8 mouse cellular contexts compared by ENCODE assay signal in the genomic region with DNA sequence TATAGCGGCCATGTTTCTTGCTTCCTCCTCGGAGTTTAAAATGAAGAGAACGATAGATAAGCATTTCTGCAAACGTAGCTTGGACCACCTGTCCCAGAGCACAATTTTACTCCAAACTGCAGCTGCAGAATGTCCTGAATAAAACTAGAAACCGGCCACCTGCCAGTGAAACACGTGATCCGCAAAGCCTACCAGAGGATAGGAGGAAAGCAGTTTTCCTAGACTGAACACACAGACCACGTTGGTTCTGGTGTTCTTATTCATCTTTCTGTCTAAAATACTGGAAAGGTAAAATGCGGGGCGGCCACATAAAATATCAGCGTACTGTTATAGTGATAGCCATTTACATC.
DNase-seq lines count a peak whose midpoint lies in the region; ATAC-seq and TF ChIP-seq lines count a peak whose summit lies in the region.

No protein-coding gene starts in this region.

- ATAC-seq in hindbrain, embryonic 11.5 days (ENCODE audit: low FRiP score): no peak
- ATAC-seq in forebrain, embryonic 13.5 days: no peak
- no peak for ATAC-seq in limb, embryonic 15.5 days (ENCODE audit: insufficient number of reproducible peaks, low FRiP score, low TSS enrichment, low read depth)
- no peak for ATAC-seq in megakaryocyte progenitor cell, adult 5-6 weeks (replicated peaks; ENCODE audit: poor library complexity)
- no peak for ATAC-seq in granulocyte monocyte progenitor cell, adult 5-6 weeks (replicated peaks; ENCODE audit: poor library complexity, severe bottlenecking)

- no peaks in the 10 kb centered on the region for H3K36me3 ChIP-seq in hindbrain, embryonic 11.5 days (ENCODE audit: control insufficient read depth, insufficient read depth, low read length)
- H3K36me3 ChIP-seq in hindbrain, embryonic 10.5 days: no peaks in the 10 kb centered on the region
- no peaks in the 10 kb centered on the region for H3K36me3 ChIP-seq in ES-Bruce4 (ENCODE audit: control insufficient read depth, insufficient read depth, low read length, poor library complexity, severe bottlenecking)
- H3K36me3 ChIP-seq in forebrain, embryonic 13.5 days (ENCODE audit: poor library complexity, severe bottlenecking): no peaks in the 10 kb centered on the region
- no peaks in the 10 kb centered on the region for H3K36me3 ChIP-seq in limb, embryonic 15.5 days

- no peak for DNase-seq in hindbrain, embryonic 11.5 days (ENCODE audit: low spot score)
- DNase-seq in hindbrain, embryonic 10.5 days (ENCODE audit: low spot score): no peak
- no peak for DNase-seq in left cerebral cortex, adult 9 months (ENCODE audit: low spot score in 2 of 2)

- H3K27ac ChIP-seq in hindbrain, embryonic 11.5 days (ENCODE audit: low read depth, low read length): no peak overlapping the region
- no peak overlapping the region; the same call in 1 of the 2 replicates for H3K27ac ChIP-seq in hindbrain, embryonic 10.5 days
- H3K27ac ChIP-seq in ES-Bruce4 (ENCODE audit: insufficient read depth, low read length): no peak overlapping the region
- H3K27ac ChIP-seq in forebrain, embryonic 13.5 days: no peak overlapping the region
- peak overlapping the region; percentile 84 for H3K27ac ChIP-seq in limb, embryonic 15.5 days

- TF ChIP-seq CTCF in ES-Bruce4 (IDR thresholded peaks at IDR 0.05; ENCODE audit: low read depth, low read length): no peak

- WGBS in hindbrain, embryonic 11.5 days: 83% methylated on average over 11 of the region's 11 CpGs
- 83% methylated on average over 11 of the region's 11 CpGs for WGBS in hindbrain, embryonic 10.5 days
- 85% methylated on average over 11 of the region's 11 CpGs for WGBS in forebrain, embryonic 13.5 days
- WGBS in limb, embryonic 15.5 days: 61% methylated on average over 11 of the region's 11 CpGs

- TF ChIP-seq POLR2A in ES-Bruce4 (IDR thresholded peaks at IDR 0.05; ENCODE audit: insufficient read depth, low read length): no peak

- H3K27me3 ChIP-seq in hindbrain, embryonic 11.5 days (ENCODE audit: control insufficient read depth, insufficient read depth, low read length): no peaks in the 10 kb centered on the region
- peaks cover 15% of the 10 kb centered on the region for H3K27me3 ChIP-seq in hindbrain, embryonic 10.5 days (ENCODE audit: insufficient read depth, poor library complexity, severe bottlenecking)
- peaks cover 3% of the 10 kb centered on the region; the same call in 1 of the 2 replicates for H3K27me3 ChIP-seq in ES-Bruce4 (ENCODE audit: control insufficient read depth, insufficient read depth, low read length, poor library complexity, severe bottlenecking)
- peaks cover 7% of the 10 kb centered on the region for H3K27me3 ChIP-seq in forebrain, embryonic 13.5 days
- no peaks in the 10 kb centered on the region for H3K27me3 ChIP-seq in limb, embryonic 15.5 days

- no peak overlapping the region for H3K4me3 ChIP-seq in hindbrain, embryonic 11.5 days (ENCODE audit: low read depth, low read length)
- no peak overlapping the region; the same call in 1 of the 2 replicates for H3K4me3 ChIP-seq in hindbrain, embryonic 10.5 days
- no peak overlapping the region for H3K4me3 ChIP-seq in ES-Bruce4 (ENCODE audit: low read depth, low read length)
- H3K4me3 ChIP-seq in forebrain, embryonic 13.5 days: no peak overlapping the region
- 0 out of 2 replicates have a peak overlapping the region, but pooled peaks have one; percentile 52 for H3K4me3 ChIP-seq in limb, embryonic 15.5 days

- H3K4me1 ChIP-seq in hindbrain, embryonic 11.5 days (replicated peaks; ENCODE audit: control insufficient read depth, insufficient read depth, low read length): no peaks in the 10 kb centered on the region
- peaks cover 9% of the 10 kb centered on the region; the same call in 1 of the 2 replicates for H3K4me1 ChIP-seq in hindbrain, embryonic 10.5 days (replicated peaks)
- peaks cover 3% of the 10 kb centered on the region for H3K4me1 ChIP-seq in ES-Bruce4 (ENCODE audit: control insufficient read depth, insufficient read depth, low read length)
- no peaks in the 10 kb centered on the region for H3K4me1 ChIP-seq in forebrain, embryonic 13.5 days
- peaks cover 8% of the 10 kb centered on the region for H3K4me1 ChIP-seq in limb, embryonic 15.5 days

- H3K4me2 ChIP-seq in hindbrain, embryonic 11.5 days (replicated peaks; ENCODE audit: low read depth, low read length): peak overlapping the region; percentile 72; the same call in 1 of the 2 replicates
- peak overlapping the region; percentile 81; the same call in 1 of the 2 replicates for H3K4me2 ChIP-seq in forebrain, embryonic 13.5 days
- H3K4me2 ChIP-seq in limb, embryonic 15.5 days: peak overlapping the region; percentile 79

- no peak for TF ChIP-seq EP300 in ES-Bruce4 (IDR thresholded peaks at IDR 0.05; ENCODE audit: insufficient read depth, low read depth, low read length)

- H3K9me3 ChIP-seq in hindbrain, embryonic 11.5 days (ENCODE audit: control insufficient read depth, low read length): no peaks in the 10 kb centered on the region
- no peaks in the 10 kb centered on the region for H3K9me3 ChIP-seq in hindbrain, embryonic 10.5 days
- H3K9me3 ChIP-seq in ES-Bruce4 (replicated peaks; ENCODE audit: control insufficient read depth, insufficient read depth, low read length, poor library complexity, severe bottlenecking): no peaks in the 10 kb centered on the region
- no peaks in the 10 kb centered on the region for H3K9me3 ChIP-seq in forebrain, embryonic 13.5 days (replicated peaks)
- H3K9me3 ChIP-seq in limb, embryonic 15.5 days: no peaks in the 10 kb centered on the region

- no peak overlapping the region for H3K9ac ChIP-seq in hindbrain, embryonic 11.5 days (ENCODE audit: low read depth, low read length)
- H3K9ac ChIP-seq in ES-Bruce4 (ENCODE audit: low read depth, poor library complexity, severe bottlenecking): 0 out of 2 replicates have a peak overlapping the region, but pooled peaks have one; percentile 5
- no peak overlapping the region for H3K9ac ChIP-seq in forebrain, embryonic 13.5 days
- no peak overlapping the region for H3K9ac ChIP-seq in limb, embryonic 15.5 days
